Mouse (Mus musculus) CH12.LX (cell line): Measurements from ENCODE around the gene Zbp1. TPM values are rescaled to one million over a fixed set of nuclear protein-coding genes. Genes with fewer than 3 reads are reported as not detected.

ENCODE experiments used
- DNase-seq: peaks from one replicate; pipeline ENCODE4 v3.0.0-alpha.2; 2013; ENCODE audit errors: extremely low read depth
- H3K27ac ChIP-seq: 2 replicates; pipeline ENCODE4 v1.5.1; 2012; ENCODE audit warnings: low read depth, mild to moderate bottlenecking, control low read depth, moderate library complexity; ENCODE audit not compliant: insufficient read depth
- H3K27me3 ChIP-seq: replicated peaks from 2 replicates; pipeline ENCODE3; 2012; ENCODE audit warnings: inconsistent platforms
- H3K36me3 ChIP-seq, 2 experiments: replicated peaks in 1 of 2; 2 replicates each; pipeline versions ENCODE3 to v1.6.1; 2012; ENCODE audit warnings: inconsistent platforms in 1 of 2, low read length in 1 of 2, mild to moderate bottlenecking in 1 of 2, mixed read lengths in 1 of 2, moderate library complexity in 1 of 2; ENCODE audit not compliant: control insufficient read depth in 1 of 2, insufficient read depth in 1 of 2
- H3K4me1 ChIP-seq, 2 experiments: 2 replicates each; pipeline ENCODE4 v1.6.1; 2012; ENCODE audit warnings: inconsistent platforms in 1 of 2, moderate library complexity in 1 of 2; ENCODE audit not compliant: insufficient read depth in 2 of 2, control insufficient read depth in 1 of 2
- H3K4me2 ChIP-seq: 2 replicates; pipeline ENCODE4 v1.6.1; 2012; ENCODE audit warnings: low read depth, mild to moderate bottlenecking, control low read depth; ENCODE audit not compliant: poor library complexity, insufficient read depth, severe bottlenecking
- H3K4me3 ChIP-seq, 3 experiments: fragments of 150-350 bp in 1 of 3; sonication (generic) in 1 of 3; replicated peaks in 1 of 3; 2 replicates each; pipeline versions ENCODE3 to v1.5.1; 2011 to 2012; ENCODE audit warnings: low read depth in 2 of 3, low read length in 2 of 3, mild to moderate bottlenecking in 2 of 3, moderate library complexity in 2 of 3, control low read depth in 1 of 3, improper control_type of control experiment in 1 of 3, inconsistent platforms in 1 of 3, mixed read lengths in 1 of 3; ENCODE audit not compliant: poor library complexity in 1 of 3
- H3K79me2 ChIP-seq: replicated peaks from 2 replicates; pipeline ENCODE4 v1.6.1; 2012; ENCODE audit warnings: mild to moderate bottlenecking, moderate library complexity; ENCODE audit not compliant: control insufficient read depth, poor library complexity, insufficient read depth, severe bottlenecking; ENCODE audit errors: extremely low read depth
- H3K9ac ChIP-seq: 2 replicates; pipeline ENCODE4 v1.6.1; 2012; ENCODE audit warnings: low read depth, mild to moderate bottlenecking, control low read depth, moderate library complexity; ENCODE audit not compliant: insufficient read depth
- H3K9me3 ChIP-seq: replicated peaks from 2 replicates; pipeline ENCODE3; 2012; ENCODE audit warnings: low read length, inconsistent platforms, mixed read lengths
- CHD1 ChIP-seq: IDR thresholded peaks from 2 replicates; pipeline ENCODE4 v1.6.1; 2012; ENCODE audit warnings: low read depth, low read length, improper control_type of control experiment, inconsistent platforms
- CTCF ChIP-seq, 2 experiments: IDR thresholded peaks in 1 of 2; conservative IDR thresholded peaks in 1 of 2; 2 replicates each; pipeline ENCODE4 v1.5.1; 2011 to 2012; ENCODE audit warnings: low read depth in 2 of 2, low read length in 2 of 2, improper control_type of control experiment in 1 of 2, inconsistent platforms in 1 of 2, mild to moderate bottlenecking in 1 of 2, moderate library complexity in 1 of 2
- E2F4 ChIP-seq: IDR thresholded peaks from 2 replicates; pipeline ENCODE4 v1.6.1; 2011; ENCODE audit warnings: low read depth, low read length, improper control_type of control experiment; ENCODE audit not compliant: insufficient replicate concordance
- ELF1 ChIP-seq: IDR thresholded peaks from 2 replicates; pipeline ENCODE4 v1.6.1; 2014; ENCODE audit warnings: low read depth, mild to moderate bottlenecking, inconsistent platforms, low read length, improper control_type of control experiment
- GABPA ChIP-seq: IDR thresholded peaks from 2 replicates; pipeline ENCODE4 v1.6.1; 2012; ENCODE audit warnings: low read depth, low read length, improper control_type of control experiment, inconsistent platforms; ENCODE audit not compliant: insufficient replicate concordance
- JUN ChIP-seq: IDR thresholded peaks from 2 replicates; pipeline ENCODE4 v1.6.1; 2011; ENCODE audit warnings: low read depth, mild to moderate bottlenecking, low read length, improper control_type of control experiment, moderate library complexity; ENCODE audit not compliant: insufficient read depth
- JUND ChIP-seq: conservative IDR thresholded peaks from 2 replicates; pipeline ENCODE4 v1.6.1; 2011; ENCODE audit warnings: low read depth, low read length, improper control_type of control experiment
- MEF2A ChIP-seq: IDR thresholded peaks from 2 replicates; pipeline ENCODE4 v1.6.1; 2014; ENCODE audit warnings: low read depth, mild to moderate bottlenecking, inconsistent platforms, low read length, improper control_type of control experiment, borderline replicate concordance
- POLR2A ChIP-seq: IDR thresholded peaks from 2 replicates; pipeline ENCODE4 v1.6.1; 2011; ENCODE audit warnings: low read depth, mild to moderate bottlenecking, improper control_type of control experiment, low read length
- RCOR1 ChIP-seq: conservative IDR thresholded peaks from 2 replicates; pipeline ENCODE4 v1.6.1; 2012; ENCODE audit warnings: low read depth, mild to moderate bottlenecking, inconsistent platforms, low read length, improper control_type of control experiment
- USF2 ChIP-seq: conservative IDR thresholded peaks from 2 replicates; pipeline ENCODE4 v1.6.1; 2011; ENCODE audit warnings: low read depth, low read length, improper control_type of control experiment
- dilution Hi-C: fragments of 300-500 bp; cut with MboI; formaldehyde crosslinking; loops from 2 replicates; pipeline ENCODE4 v1.14.3; 2020; ENCODE audit warnings: low sequenced_read_pairs; ENCODE audit not compliant: extremely low pct_unique_long_range_greater_than_20kb, extremely low pct_ligation_motif_present
- in situ Hi-C: fragments of 300-500 bp; cut with MboI; formaldehyde crosslinking; loops from 3 replicates; pipeline ENCODE4 v1.14.3; 2019; ENCODE audit warnings: low sequenced_read_pairs, low pct_ligation_motif_present, low pct_unique_long_range_greater_than_20kb, mixed read lengths
- polyA plus RNA-seq: library from polyadenylated mRNA; unstranded; fragments of >175 nt; gene quantifications from 2 replicates; pipeline ENCODE4 v1.2.1, GENCODE M21; 2012; ENCODE audit warnings: low read depth; ENCODE audit not compliant: insufficient read length
- total RNA-seq, 2 experiments: library from RNA; depleted of rRNA; stranded (reverse); fragments of 300-350 nt in 1 of 2; fragments of >200 nt in 1 of 2; gene quantifications; 2 replicates each; pipeline ENCODE4 v1.2.3; 2012 to 2014

Zbp1 gene
- total and polyA plus RNA-seq, 3 experiments: 8.1 to 9.8 (median 8.7) TPM

DNA sequence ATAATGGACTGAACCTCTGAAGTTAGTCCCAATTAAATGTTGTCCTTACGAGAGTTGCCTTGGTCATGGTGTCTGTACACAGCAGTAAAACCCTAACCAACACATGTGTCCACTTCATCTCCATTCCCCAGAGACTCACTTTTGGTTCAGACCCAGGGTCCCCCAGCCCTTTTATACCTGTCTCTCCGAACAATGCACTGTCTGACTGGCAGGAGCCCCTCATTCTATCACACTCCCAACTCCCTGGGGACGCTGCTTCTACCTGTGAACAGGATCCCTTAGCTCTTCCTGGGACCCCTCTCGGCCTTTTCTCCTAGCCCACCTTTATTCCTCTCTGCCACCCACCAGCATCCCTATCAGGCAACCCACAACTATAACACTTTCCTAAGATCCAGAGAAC, 23.9 kb downstream of the Zbp1 start:
- Histone ChIP-seq H3K4me1 (no peaks in the 10 kb centered on the region), H3K36me3 (no peaks in the 10 kb centered on the region), H3K27ac (no peak overlapping the region), H3K4me2 (no peak overlapping the region), H3K9me3 (peaks cover 12% of the 10 kb centered on the region), H3K4me3 (no peak overlapping the region), H3K9ac (no peak overlapping the region), H3K79me2 (no peaks in the 10 kb centered on the region), H3K27me3 (peaks cover 40% of the 10 kb centered on the region)
- in situ Hi-C loops (loop anchor here (25.0 kb wide), 1 partner anchor 357 kb away; no protein-coding TSS in a partner anchor), dilution Hi-C loops (no loop called here)
- TF ChIP-seq GABPA (no peak), CTCF (conservative IDR thresholded peaks at IDR 0.05 in 1 of 2, IDR thresholded peaks at IDR 0.05 in 1 of 2; ENCODE audit: low read depth in 2 of 2, low read length in 2 of 2) (no peak), ELF1 (no peak)
- DNase-seq: no peak

DNA sequence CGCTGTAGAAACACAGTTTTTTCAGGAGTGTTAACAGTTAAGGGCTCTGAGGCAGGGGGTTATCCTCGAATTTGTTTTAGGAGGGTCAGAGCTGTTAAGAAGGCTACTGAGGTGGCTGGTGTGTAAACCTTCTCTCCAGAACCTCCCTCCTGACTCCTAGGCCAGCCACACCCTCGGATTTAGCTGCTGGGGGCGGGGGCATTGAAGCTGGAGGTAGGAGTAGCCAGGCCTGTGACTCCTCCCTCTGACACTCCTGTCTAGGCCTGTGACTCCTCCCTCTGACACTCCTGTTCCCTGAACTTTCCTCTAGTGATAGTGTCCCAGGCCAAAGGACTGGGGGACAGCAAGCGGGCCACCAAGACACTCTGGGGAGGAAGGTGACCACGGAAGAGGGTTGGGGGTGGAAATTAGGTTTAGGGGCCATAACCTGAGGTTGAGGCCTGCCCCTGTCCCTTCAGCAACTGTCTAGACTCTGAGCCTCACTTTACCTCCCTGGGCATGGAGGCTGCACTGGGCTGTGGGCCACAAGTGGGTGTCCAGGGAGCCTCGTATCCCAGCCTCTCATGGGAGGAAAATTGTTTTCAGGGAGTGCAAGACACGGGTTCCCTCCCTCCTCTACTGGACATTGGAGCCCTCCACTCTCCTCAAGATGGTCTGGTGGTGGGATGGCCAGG, 31.4 kb downstream of the Zbp1 start:
- H3K9me3 ChIP-seq: no peaks in the 10 kb centered on the region
- H3K36me3 ChIP-seq: no peaks in the 10 kb centered on the region
- TF ChIP-seq JUND (no peak), JUN (no peak), RCOR1 (no peak), E2F4 (no peak), MEF2A (no peak), POLR2A (no peak), USF2 (no peak), CHD1 (no peak)
- no peak overlapping the region for H3K9ac ChIP-seq
- peaks cover 65% of the 10 kb centered on the region for H3K27me3 ChIP-seq
- peaks cover 0 to 32% of the 10 kb centered on the region in 2 experiments; a peak in 2 of 4 replicates for H3K4me1 ChIP-seq
- no peak overlapping the region for H3K27ac ChIP-seq
- no peaks in the 10 kb centered on the region for H3K79me2 ChIP-seq
- H3K4me2 ChIP-seq: no peak overlapping the region
- H3K4me3 ChIP-seq: no peak overlapping the region
- in situ Hi-C loops: loop anchor here (25.0 kb wide), 1 partner anchor 350 kb away; no protein-coding TSS in a partner anchor
- DNase-seq: no peak
- dilution Hi-C loops: no loop called here
